Mouse (Mus musculus) WW6 (cell line): ENCODE results near the gene BC004004.
"Not testable (repeated sequence)": the region's sequence is repeated elsewhere in the genome, so short reads cannot be mapped to it uniquely, and the experiment has no call there.

Experiments
- DNase-seq: peaks from one replicate; pipeline ENCODE4 v3.0.0-alpha.2; 2013; ENCODE audit warnings: low read depth, low spot score

Gene BC004004

GRCm38 (mm10) chr17:29259489-29259888 lies 9.1 kb upstream of the BC004004 start:
- no peak for DNase-seq

- no peak for DNase-seq
Measured at GRCm38 (mm10) chr17:29260501-29260900, 8.1 kb upstream of the BC004004 start.

GRCm38 (mm10) chr17:29261603-29262258 lies 6.9 kb upstream of the BC004004 start:
- no peak for DNase-seq

- no peak for DNase-seq
Measured at GRCm38 (mm10) chr17:29262259-29262649, 6.3 kb upstream of the BC004004 start.

GRCm38 (mm10) chr17:29263417-29263816 lies 5.2 kb upstream of the BC004004 start:
- no peak for DNase-seq

- peak; percentile 80 for DNase-seq
Measured at GRCm38 (mm10) chr17:29263840-29264633, 4.6 kb upstream of the BC004004 start, which contains the start of gene Ppil1. TSS of gene Ppil1 (minus strand) at chr17:29264186.

- DNase-seq = no peak
Measured at GRCm38 (mm10) chr17:29264760-29265159, 3.8 kb upstream of the BC004004 start.

GRCm38 (mm10) chr17:29267040-29267439 lies 1.5 kb upstream of the BC004004 start:
- DNase-seq = not testable (repeated sequence)

- no peak for DNase-seq
Measured at GRCm38 (mm10) chr17:29267931-29268681, 482 bp upstream of the BC004004 start.

- DNase-seq = no peak
Measured at GRCm38 (mm10) chr17:29269349-29269706, 740 bp downstream of the BC004004 start.

- DNase-seq = no peak
Measured at GRCm38 (mm10) chr17:29270148-29270698, 1.6 kb downstream of the BC004004 start.

GRCm38 (mm10) chr17:29273156-29273555 lies 4.6 kb downstream of the BC004004 start:
- DNase-seq = no peak

- no peak for DNase-seq
Measured at GRCm38 (mm10) chr17:29273889-29274288, 5.3 kb downstream of the BC004004 start.

GRCm38 (mm10) chr17:29280422-29280821 lies 11.8 kb downstream of the BC004004 start:
- no peak for DNase-seq

- no peak for DNase-seq
Measured at GRCm38 (mm10) chr17:29281541-29281940, 13.0 kb downstream of the BC004004 start.

GRCm38 (mm10) chr17:29282216-29282952 lies 13.8 kb downstream of the BC004004 start:
- no peak for DNase-seq

- DNase-seq = no peak
Measured at GRCm38 (mm10) chr17:29291793-29292192, 23.2 kb downstream of the BC004004 start.

- DNase-seq = no peak
Measured at GRCm38 (mm10) chr17:29292996-29293395, 24.4 kb downstream of the BC004004 start.

GRCm38 (mm10) chr17:29293807-29294605 lies 25.4 kb downstream of the BC004004 start:
- no peak for DNase-seq

- DNase-seq = no peak
Measured at GRCm38 (mm10) chr17:29295835-29296234, 27.2 kb downstream of the BC004004 start.
